Mouse (Mus musculus) testis, adult 2 months (tissue): ENCODE data around the gene Fbxo42. TPM values are rescaled to one million over a fixed set of nuclear protein-coding genes. Genes with fewer than 3 reads are reported as not detected.

Source experiments
- H3K27ac ChIP-seq: fragments of 200-500 bp; 2 replicates; pipeline ENCODE4 v1.5.1; 2012; ENCODE audit warnings: low read depth, low read length; ENCODE audit not compliant: control insufficient read depth, insufficient read depth
- H3K27me3 ChIP-seq: fragments of 200-500 bp; 2 replicates; pipeline ENCODE4 v1.6.1; 2012; ENCODE audit warnings: mild to moderate bottlenecking, low read length, moderate library complexity; ENCODE audit not compliant: control insufficient read depth, insufficient read depth
- H3K36me3 ChIP-seq: fragments of 200-500 bp; 2 replicates; pipeline ENCODE4 v1.6.1; 2012; ENCODE audit warnings: mild to moderate bottlenecking, low read length; ENCODE audit not compliant: control insufficient read depth, insufficient read depth
- H3K4me1 ChIP-seq: fragments of 200-500 bp; 2 replicates; pipeline ENCODE4 v1.6.1; 2012; ENCODE audit warnings: low read length; ENCODE audit not compliant: control insufficient read depth, insufficient read depth
- H3K4me3 ChIP-seq: fragments of 200-500 bp; 2 replicates; pipeline ENCODE4 v1.5.1; 2012; ENCODE audit warnings: low read depth, mild to moderate bottlenecking, low read length, moderate library complexity, mixed read lengths; ENCODE audit not compliant: control insufficient read depth
- CTCF ChIP-seq: fragments of 200-500 bp; IDR thresholded peaks from 2 replicates; pipeline ENCODE4 v1.5.1; 2012; ENCODE audit warnings: low read depth, mild to moderate bottlenecking, inconsistent platforms, low read length, moderate library complexity; ENCODE audit not compliant: control insufficient read depth, insufficient read depth, insufficient replicate concordance
- POLR2A ChIP-seq: fragments of 200-500 bp; IDR thresholded peaks from 2 replicates; pipeline ENCODE4 v1.6.1; 2012; ENCODE audit warnings: low read depth, mild to moderate bottlenecking, inconsistent platforms, low read length, moderate library complexity; ENCODE audit not compliant: control insufficient read depth
- polyA plus RNA-seq: library from polyadenylated mRNA; depleted of rRNA; stranded (reverse); fragments of >200 nt; gene quantifications from 2 replicates; pipeline ENCODE4 v1.2.3, GENCODE M21; 2012

Gene Fbxo42
- polyA plus RNA-seq, 1 experiment: 10.7 TPM

DNA sequence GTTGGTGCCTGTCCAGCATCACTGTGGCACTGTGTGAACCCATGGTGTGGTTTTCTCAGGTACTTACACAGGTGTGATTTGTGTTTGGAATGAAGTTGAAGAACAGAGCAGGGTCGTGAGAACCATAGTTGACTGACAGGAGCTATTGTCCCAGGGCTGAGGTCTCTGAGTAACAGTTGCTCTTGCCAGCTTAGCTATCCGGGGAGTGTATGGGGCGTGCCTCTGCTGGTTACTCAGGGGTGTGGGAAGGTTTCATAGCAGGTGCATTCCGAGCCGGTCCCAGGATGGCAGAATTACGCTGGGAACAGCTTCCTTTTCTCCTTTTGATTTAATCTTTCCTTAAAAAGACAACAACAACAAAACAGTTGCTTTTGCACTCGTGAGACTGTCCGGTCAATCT is 33.1 kb downstream of the Fbxo42 start:
- peaks cover 2% of the 10 kb centered on the region; the same call in 1 of the 2 replicates for H3K4me1 ChIP-seq
- no peaks in the 10 kb centered on the region for H3K27me3 ChIP-seq
- no peak for TF ChIP-seq CTCF
- no peaks in the 10 kb centered on the region; the same call in 1 of the 2 replicates for H3K36me3 ChIP-seq
- H3K27ac ChIP-seq: no peak overlapping the region
- no peak overlapping the region for H3K4me3 ChIP-seq

DNA sequence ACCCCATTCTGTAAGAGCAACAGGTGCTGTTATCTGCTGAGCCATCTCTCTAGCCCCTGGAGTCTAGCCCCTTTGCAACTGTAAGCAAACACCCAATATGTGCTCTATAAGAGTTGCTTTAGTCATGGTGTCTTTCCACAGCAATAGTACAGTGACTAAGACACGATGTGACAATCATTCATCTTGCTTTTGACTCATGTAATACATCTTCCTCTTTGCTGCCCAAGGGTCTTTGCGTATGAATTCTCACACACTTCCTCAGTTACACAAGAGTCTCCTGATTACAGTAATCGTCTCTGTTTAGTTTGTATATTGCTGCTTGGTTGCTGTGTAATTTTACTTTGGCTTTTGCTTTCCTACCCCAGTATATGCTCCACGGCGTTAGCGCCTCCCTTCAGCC is 34.3 kb downstream of the Fbxo42 start:
- Histone ChIP-seq H3K36me3 (no peaks in the 10 kb centered on the region; the same call in 1 of the 2 replicates), H3K27me3 (no peaks in the 10 kb centered on the region), H3K27ac (no peak overlapping the region), H3K4me3 (no peak overlapping the region), H3K4me1 (no peaks in the 10 kb centered on the region)
- TF ChIP-seq POLR2A (no peak), CTCF (no peak)

DNA sequence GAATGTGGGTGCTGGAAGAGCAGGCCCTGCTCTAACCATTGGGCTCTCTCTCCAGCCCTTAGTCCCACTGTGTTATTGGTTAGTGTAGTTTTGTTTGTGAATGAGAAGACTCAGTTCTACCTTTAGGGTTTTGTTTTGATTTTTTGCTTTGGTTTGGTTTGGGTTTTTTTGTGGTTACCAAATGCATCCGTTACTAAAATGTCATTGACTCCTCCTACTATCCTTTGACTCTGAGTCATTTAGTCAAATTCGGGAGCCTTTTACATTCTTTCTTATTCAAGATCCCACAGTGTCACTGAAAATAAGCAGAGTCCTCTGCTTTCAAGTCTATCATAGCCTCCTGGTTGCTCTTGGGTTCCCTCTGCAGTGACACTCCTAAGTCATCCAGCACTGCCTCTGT is 36.2 kb downstream of the Fbxo42 start:
- no peaks in the 10 kb centered on the region for H3K4me1 ChIP-seq
- TF ChIP-seq POLR2A (no peak), CTCF (no peak)
- no peaks in the 10 kb centered on the region for H3K27me3 ChIP-seq
- H3K27ac ChIP-seq: no peak overlapping the region
- H3K36me3 ChIP-seq: no peaks in the 10 kb centered on the region; the same call in 1 of the 2 replicates
- no peak overlapping the region for H3K4me3 ChIP-seq

DNA sequence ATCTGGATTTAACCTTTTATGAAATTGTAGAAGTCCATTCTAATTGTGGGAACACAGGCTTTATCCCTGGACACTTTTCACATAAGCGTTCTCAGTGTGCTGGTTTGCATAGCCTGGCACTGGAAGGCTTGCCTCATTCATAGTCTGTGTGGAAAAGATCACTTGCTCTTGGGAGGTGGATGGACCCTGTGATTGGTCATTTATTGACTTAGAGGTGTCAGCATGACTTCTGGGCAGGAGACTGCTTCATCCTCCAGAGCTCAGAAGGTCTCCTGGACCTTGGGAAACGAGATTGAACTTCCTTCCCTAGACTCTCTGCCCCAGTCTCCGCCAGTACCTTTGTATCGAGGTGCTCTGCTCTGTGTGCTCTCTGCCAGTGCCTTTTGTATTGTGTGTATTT is 36.7 kb downstream of the Fbxo42 start:
- no peak for TF ChIP-seq POLR2A
- TF ChIP-seq CTCF: no peak
- no peak overlapping the region for H3K4me3 ChIP-seq
- no peaks in the 10 kb centered on the region for H3K27me3 ChIP-seq
- no peaks in the 10 kb centered on the region for H3K4me1 ChIP-seq
- no peaks in the 10 kb centered on the region; the same call in 1 of the 2 replicates for H3K36me3 ChIP-seq
- no peak overlapping the region for H3K27ac ChIP-seq

DNA sequence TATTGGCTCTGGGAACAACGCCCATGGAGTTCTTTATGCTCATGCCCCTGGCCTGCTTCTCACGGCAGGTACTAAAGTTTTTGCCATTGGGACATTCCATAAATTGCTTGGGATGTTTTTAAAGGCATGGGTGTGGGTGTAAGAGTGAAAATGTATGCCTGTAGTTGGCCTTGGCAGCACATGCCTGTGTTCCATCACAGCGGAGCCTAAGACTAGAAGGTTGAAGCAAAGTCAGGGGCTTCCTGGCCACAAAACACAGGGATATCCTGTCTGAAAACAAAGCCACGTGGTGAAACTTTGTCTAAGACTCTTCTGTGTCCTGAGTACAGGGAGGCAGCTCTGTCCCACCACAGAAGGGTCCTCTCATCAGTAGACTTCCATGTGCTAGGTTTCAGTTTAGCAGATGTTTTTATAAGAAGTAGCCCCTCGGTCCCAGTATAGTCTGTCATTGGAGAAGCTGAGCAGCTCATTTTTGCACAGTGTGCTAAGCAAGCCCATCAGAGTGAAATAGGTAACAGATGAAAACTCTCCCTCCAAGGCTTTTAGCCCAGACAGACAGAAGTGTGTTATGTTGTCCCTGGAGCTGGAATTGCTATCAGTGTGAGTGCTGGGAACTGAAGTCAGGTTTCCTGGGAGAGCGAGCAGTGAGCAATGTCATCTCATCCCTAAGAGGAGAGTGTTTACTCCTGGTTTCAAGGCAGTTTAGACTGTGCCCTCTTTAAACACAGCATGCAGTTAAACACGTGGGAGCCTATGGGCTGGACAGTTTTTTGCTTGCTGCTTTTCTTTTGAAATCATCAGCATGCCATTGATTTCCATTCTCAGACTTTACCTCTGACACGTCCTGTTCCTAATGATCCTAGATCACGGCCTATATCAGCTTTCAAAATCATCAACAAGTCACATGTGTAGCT is 39.5 kb downstream of the Fbxo42 start:
- Histone ChIP-seq H3K27me3 (no peaks in the 10 kb centered on the region), H3K4me1 (no peaks in the 10 kb centered on the region), H3K27ac (no peak overlapping the region), H3K36me3 (no peaks in the 10 kb centered on the region), H3K4me3 (no peak overlapping the region)
- TF ChIP-seq CTCF (no peak), POLR2A (no peak)

DNA sequence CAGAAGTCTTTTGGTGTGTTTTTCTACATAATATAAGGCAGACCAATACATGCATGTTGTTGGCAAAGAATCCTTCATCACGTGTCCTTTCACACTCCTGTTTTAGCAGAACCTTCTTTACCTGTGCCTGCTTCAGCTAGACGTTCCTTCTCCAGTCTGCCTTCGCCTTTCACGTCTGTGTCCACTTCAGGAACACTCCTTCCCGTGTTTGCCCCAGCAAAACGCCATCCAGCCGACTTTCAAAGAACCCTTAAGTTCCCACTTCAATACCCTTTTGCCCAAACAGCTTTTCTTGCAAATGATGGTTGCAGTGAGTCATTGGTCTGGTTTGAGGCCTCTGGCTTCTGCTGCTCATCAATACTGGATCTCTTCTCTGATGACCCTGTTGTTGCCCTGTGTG is 43.6 kb downstream of the Fbxo42 start:
- no peaks in the 10 kb centered on the region for H3K4me1 ChIP-seq
- no peaks in the 10 kb centered on the region for H3K27me3 ChIP-seq
- H3K27ac ChIP-seq: no peak overlapping the region
- H3K36me3 ChIP-seq: peaks cover 3% of the 10 kb centered on the region; the same call in 1 of the 2 replicates
- TF ChIP-seq CTCF (no peak), POLR2A (no peak)
- H3K4me3 ChIP-seq: no peak overlapping the region

DNA sequence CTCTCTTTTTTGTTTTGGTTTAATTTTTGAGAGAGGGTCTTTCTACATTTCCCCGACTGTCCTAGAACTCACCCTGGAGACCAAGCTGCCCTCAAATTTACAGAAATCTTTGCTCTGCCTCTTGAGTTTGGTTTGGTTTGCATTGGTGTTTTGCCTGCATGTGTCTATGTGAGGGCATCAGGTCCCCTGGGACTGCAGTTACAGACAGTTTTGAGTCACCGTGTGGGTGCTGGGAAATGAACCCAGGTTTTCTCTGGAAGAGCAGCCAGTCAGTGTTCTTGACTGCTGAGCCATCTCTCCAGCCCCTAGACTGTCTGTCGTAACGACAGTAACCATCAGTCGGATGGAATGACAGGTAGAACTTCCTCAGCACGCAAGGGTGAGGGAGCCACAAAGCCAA is 46.8 kb downstream of the Fbxo42 start:
- Histone ChIP-seq H3K36me3 (peaks cover 3% of the 10 kb centered on the region), H3K4me1 (no peaks in the 10 kb centered on the region), H3K27ac (no peak overlapping the region), H3K4me3 (no peak overlapping the region), H3K27me3 (no peaks in the 10 kb centered on the region)
- TF ChIP-seq POLR2A (no peak), CTCF (no peak)

- TF ChIP-seq POLR2A (no peak), CTCF (no peak)
- no peak overlapping the region for H3K4me3 ChIP-seq
- no peaks in the 10 kb centered on the region for H3K4me1 ChIP-seq
- no peak overlapping the region for H3K27ac ChIP-seq
- H3K36me3 ChIP-seq: peaks cover 3% of the 10 kb centered on the region
- H3K27me3 ChIP-seq: no peaks in the 10 kb centered on the region
Observed at GRCm38 (mm10) chr4:141196981-141197685, 49.4 kb downstream of the Fbxo42 start.
